Mouse (Mus musculus) B cell, adult 62 days (primary cell): Measurements from ENCODE around the gene Fyb. TPM values are rescaled to one million over a fixed set of nuclear protein-coding genes. Genes with fewer than 3 reads are reported as not detected.

Experiments used
- total RNA-seq: library from RNA; stranded (reverse); gene quantifications from 4 replicates; pipeline ENCODE4 v1.2.4, GENCODE M21; 2023

Gene Fyb
- total RNA-seq: 5.4 to 10.8 TPM (median 8.1 TPM) in 4 replicates

DNA sequence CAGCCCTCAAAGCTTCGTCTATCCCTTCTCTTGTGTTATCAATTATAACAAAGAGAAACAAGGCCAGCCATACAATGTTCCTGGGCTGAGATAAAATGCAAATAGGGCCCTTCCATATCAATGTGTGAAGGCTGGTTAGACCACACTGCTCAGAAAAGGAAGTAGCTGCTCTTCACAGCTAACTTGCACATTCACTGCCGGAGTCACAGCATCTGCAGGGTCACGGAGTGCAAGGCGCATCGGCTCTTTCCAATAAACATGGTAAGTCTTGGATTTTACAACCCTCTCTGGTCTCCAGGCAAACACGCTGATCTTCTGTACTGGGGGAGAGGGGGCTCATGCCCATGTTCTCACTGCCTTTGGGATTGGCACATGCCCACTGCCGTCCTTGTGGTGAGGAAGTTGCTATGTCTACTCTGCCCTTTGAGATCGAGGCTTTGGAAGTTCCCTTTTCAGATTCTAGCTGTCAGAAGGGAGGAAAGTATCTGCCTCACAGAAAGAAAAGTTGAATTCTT is at the start of gene Fyb:
TSS of gene Fyb (plus strand) at position 201 of the 515 bp plus-strand sequence.

DNA sequence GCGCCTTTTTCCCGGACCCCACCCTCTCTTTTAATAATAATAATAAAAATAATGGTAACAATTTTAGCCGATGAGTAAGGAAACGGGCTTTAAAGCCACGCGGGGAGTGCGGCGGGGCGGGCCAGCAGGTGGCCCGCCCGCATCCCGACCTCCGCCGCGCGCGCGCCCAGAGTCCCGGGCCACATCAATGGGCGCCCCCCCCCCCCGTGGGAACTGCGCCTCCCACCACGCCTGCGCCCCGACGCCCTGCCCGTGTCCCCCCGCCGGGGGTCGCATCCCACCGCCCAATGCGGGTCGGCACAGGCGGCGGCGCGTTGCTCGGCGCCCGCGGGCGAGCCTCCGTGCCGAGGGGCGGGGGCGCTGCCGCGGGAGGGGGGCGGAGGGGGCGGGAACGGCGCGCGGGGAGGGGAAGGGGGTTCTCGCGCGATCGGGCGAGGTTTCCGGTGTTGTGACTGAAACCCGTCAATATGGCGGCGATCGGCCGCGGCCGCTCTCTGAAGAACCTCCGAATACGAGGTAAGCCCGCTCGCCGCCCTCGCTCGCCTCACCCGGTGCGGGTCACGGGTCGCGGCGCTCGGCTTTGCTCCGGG is 185.4 kb downstream of the Fyb start, which contains the start of gene Rictor:
TSS of gene Rictor (plus strand) at position 444 of the 590 bp plus-strand sequence.

Other genes starting within 250 kb of the Fyb start
- 0.27 to 1.4 TPM (median 0.29 TPM) in 3 of 4 replicates, not detected in the other for gene Dab2, start 223.1 kb upstream of the Fyb start, total RNA-seq
- not detected in 4 replicates for gene C9, start 77.5 kb upstream of the Fyb start, total RNA-seq
- gene Rictor, start 185.5 kb downstream of the Fyb start, total RNA-seq: 81.4 to 91.2 TPM (median 86.5 TPM) in 4 replicates